In the genomic region with DNA sequence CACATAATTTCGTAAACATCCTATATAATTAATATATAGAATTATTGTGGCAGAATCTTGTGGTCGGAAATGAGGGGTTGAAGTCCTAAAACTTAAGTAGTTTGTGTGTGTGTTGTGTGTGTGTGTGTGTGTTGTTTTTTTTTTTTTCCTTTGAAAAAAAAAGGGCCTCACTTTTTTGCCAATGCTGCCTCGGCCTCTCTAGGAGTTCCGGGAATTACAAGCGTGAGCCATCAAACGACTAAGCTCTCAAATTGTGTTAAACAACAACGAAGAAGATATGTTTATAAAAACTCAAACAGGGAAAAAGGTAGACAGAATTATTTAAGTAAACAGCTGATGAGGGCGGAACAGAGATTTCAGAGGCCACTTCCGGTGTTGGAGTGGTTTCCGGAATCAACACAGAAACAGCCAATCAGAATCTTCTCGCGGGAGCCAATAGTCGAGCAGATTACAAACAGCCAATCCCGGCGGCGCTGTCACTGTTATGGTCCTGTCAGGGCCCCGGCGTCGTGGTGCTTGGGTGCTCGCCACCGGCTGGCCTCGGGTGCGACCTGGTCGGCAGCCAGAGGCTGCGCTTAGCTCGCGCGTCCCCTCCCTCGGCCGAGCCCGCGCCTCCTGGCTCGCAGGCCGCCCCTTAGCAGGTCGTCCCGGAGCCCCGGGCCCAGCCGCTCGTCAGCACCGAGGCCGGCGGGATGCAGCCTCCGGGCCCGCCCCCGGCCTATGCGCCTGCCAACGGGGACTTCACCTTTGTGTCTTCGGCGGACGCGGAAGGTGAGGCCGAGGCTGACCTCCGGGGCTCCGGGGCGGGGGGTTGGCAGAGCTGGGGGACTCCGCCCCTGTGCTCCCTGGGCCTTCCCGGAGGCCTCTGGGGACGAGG, we compare ENCODE assay signal across 8 mouse cellular contexts. TPM values are rescaled to one million over a fixed set of nuclear protein-coding genes. Genes with fewer than 3 reads are reported as not detected.
DNase-seq lines count a peak whose midpoint lies in the region; ATAC-seq lines count a peak whose summit lies in the region.

A gene (plus strand): TSS at position 470 of the 877 bp plus-strand sequence.

- 6% methylated on average over 42 of the region's 58 CpGs for WGBS in hindbrain, embryonic 11.5 days

- H3K4me2 ChIP-seq in hindbrain, embryonic 11.5 days (replicated peaks; ENCODE audit: low read depth, low read length) = peak within 1 kb of the TSS; percentile 64

- no peaks in the 10 kb centered on the region for H3K9me3 ChIP-seq in hindbrain, embryonic 11.5 days (ENCODE audit: control insufficient read depth, low read length)

- H3K4me1 ChIP-seq in hindbrain, embryonic 11.5 days (replicated peaks; ENCODE audit: control insufficient read depth, insufficient read depth, low read length) = no peaks in the 10 kb centered on the region

- peak; percentile 96 for DNase-seq in Muller cell, postnatal 12 days (ENCODE audit: inconsistent ontology term)
- peak; percentile 96 for DNase-seq in cerebellum, adult 9-11 months
- peak; percentile 94 to 99 for DNase-seq in frontal cortex, adult 2 months (ENCODE audit: extremely low spot score in 1 of 2, low spot score in 1 of 2)
- peak; percentile 94 for DNase-seq in hindbrain, embryonic 11.5 days (ENCODE audit: low spot score)
- DNase-seq in layer of hippocampus, postnatal 10 days (ENCODE audit: low spot score in 2 of 2) = peak; percentile 97 to 98
- peak; percentile 98 for DNase-seq in lung, postnatal 10 days
- DNase-seq in ovary, postnatal 36 days (ENCODE audit: low spot score) = peak; percentile 94
- peak; percentile 95 for DNase-seq in thymus, postnatal 25 days

- H3K36me3 ChIP-seq in hindbrain, embryonic 11.5 days (ENCODE audit: control insufficient read depth, insufficient read depth, low read length) = no peaks in the 10 kb centered on the region

- H3K4me3 ChIP-seq in hindbrain, embryonic 11.5 days (ENCODE audit: low read depth, low read length) = peak within 1 kb of the TSS; percentile 99

- H3K27me3 ChIP-seq in hindbrain, embryonic 11.5 days (ENCODE audit: control insufficient read depth, insufficient read depth, low read length) = no peaks in the 10 kb centered on the region

- peak; percentile 99 for ATAC-seq in hindbrain, embryonic 11.5 days (ENCODE audit: low FRiP score)

- H3K9ac ChIP-seq in hindbrain, embryonic 11.5 days (ENCODE audit: low read depth, low read length) = peak within 1 kb of the TSS; percentile 83

- peak within 1 kb of the TSS; percentile 67; the same call in 1 of the 2 replicates for H3K27ac ChIP-seq in hindbrain, embryonic 11.5 days (ENCODE audit: low read depth, low read length)

RNA-seq across cellular contexts. Expression of the gene that starts here (rescaled TPM):
- 38.6 and 41.4 TPM in 2 replicates for polyA plus RNA-seq in frontal cortex, adult 2 months (2012; rRNA removed)
- 56.4 and 59.5 TPM in 2 replicates for polyA plus RNA-seq in hindbrain, embryonic 11.5 days (2014; fragmentation: Nextera tagmentation; extraction: Ambion mirVana)
- 10 to 100 TPM; 74.0 to 86.6 TPM for total RNA-seq in layer of hippocampus, postnatal 10 days (2021)

Comparison
In these comparisons a context has a peak if more than half of its experiments do, and no peak if none do; other contexts are left out.
1. Peak in every context shown above with its lines: DNase-seq, ATAC-seq, H3K4me3 ChIP-seq and H3K27ac ChIP-seq.